Mouse (Mus musculus): ENCODE measurements around the gene Stard3.

Gene Stard3

DNA sequence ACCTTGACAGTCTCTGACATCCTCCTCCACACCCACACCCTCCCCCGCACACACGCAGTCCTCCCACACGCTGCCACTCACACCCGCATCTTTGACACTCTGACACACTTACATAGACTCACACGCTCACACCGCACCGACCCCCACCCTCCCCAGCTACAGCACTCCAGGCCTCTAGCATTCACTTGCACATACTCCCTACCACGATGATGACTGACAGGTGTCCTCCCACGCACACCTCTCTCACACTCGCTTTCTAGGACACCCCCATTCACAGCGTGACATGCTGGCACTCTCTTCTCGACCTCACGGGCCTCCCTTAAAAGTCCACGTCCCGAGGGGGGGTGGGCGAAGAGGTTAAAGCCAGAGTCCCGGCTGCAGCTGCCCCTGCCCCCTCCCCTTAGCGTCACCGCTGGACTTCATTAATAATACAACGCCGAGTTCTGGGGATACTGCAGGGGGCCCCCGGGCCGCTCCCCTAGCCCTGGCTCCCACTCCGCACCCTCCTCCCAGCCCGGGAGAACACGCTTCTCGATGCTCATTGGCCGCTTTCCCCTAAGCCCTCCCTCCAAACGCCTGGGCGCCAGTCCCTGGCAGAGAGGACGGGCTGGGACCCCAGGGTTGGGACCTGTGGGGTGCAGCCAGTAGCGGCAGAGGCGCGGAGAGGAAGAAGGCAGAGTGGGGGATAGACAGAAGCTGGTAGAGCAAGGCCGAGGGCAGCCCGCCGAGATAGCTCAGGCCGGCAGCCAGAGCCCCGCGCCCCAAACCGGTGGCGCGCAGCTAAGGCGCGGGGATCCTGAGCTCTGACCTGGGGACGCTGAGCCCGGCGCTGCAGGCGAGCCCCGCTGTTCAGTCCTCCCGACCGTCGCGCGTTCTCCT lies 9.8 kb upstream of the Stard3 start, which contains the start of gene Ppp1r1b:
Gene Ppp1r1b (plus strand): TSS at position 322 of the 879 bp plus-strand sequence.
- peak; percentile 86 for DNase-seq

DNA sequence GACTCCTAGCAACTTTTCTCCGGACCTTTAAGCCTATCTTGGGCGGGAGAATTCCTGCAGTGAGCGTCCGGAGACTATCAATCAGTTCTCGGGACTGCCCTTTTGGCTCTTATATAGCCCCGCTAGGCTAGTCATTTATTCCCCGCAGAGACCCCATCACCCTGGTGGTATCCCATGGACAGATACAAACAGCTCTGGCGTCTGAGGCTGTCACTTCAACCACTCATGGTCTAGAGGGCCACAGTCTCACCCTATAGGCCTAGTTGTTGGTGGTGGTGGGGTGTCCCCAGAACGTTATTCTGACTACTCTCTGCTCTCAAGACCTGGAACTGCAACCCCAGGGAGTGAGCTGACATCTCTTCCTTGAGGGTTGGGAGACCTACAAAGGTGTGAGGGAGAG lies 8.9 kb upstream of the Stard3 start:
- DNase-seq = peak; percentile 40

DNA sequence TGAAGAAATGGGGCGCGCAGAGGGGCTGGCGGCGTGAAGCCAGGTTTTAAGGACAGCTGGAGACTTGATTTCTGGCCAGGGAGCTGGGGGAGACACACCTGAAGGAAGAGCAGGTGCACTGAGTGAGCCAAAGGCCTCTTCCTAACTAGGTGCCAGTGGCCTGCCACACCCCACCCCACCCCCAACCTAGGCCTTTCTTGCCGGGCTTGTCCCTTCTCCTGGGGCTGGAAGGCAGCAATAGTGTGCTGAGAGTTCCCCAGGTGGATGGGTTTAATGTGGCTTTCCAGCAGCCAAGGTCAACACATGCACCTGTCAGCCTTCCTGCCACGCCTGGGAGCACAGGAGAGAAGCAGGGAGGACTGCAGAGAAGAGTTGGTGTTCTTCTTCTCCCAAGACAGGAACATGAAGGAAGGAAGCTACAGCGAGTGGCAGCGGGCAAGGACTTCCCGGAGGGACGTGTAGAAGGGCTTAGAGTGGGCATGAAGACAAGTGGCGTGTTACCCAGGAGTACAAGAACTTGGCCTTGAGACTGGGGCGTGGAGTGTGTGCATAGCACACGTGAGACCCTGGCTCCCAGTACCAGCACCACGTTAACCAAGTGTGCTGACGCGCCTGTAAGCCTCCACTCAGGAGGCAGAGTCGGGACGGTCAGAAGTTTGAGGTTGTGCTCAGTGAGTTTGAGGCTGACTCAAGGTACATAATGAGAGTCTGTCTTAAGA lies 5.7 kb upstream of the Stard3 start:
- DNase-seq = no peak

DNA sequence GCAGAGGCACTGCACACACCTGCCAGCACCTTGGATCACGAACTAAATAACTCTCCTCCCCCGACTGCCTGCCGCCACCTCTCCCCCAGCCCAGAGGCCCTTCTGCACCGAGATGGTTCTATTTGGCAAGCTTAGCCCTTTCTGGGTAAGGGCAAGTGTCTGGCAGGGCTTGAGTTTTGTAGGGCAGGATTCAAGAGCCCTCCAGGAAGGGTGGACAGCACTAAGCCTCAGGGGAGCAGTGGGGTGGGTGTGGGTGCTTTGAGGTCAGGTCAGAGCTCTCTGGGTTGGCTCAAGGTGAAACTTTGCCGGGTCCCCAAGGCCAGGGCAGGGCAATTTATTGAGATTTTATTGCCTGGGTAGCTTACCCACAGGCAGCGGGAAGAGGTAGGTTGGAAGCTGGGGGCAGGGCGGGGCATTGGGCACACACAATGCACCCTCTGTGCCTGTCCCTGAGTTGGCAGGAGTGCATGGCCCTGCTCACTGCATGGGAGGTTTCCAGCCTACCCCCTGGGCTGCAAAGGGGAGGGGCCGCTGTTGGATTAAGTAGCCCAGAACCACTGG lies 4.4 kb upstream of the Stard3 start:
- DNase-seq = peak; percentile 61

DNA sequence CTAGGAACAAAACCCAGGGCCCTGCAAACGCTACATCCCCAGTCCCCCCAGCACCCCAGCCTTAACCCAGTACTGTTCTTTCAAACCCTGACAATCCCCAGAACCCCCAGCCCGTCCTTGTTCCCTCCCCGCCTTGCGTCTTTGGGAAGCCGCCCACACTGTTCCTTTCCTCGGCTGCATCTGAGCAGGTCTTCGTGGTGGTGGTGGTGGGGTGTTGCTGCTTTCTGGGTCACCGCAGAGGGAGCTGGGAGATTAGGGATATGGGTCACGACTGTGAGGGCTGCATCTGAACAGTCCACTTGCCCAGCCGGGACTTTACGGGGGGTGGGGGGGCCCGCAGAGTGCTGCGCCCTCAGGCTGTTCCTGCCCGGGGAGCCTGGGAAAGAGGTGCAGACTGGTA lies 3.7 kb upstream of the Stard3 start:
- DNase-seq = peak; percentile 39

DNA sequence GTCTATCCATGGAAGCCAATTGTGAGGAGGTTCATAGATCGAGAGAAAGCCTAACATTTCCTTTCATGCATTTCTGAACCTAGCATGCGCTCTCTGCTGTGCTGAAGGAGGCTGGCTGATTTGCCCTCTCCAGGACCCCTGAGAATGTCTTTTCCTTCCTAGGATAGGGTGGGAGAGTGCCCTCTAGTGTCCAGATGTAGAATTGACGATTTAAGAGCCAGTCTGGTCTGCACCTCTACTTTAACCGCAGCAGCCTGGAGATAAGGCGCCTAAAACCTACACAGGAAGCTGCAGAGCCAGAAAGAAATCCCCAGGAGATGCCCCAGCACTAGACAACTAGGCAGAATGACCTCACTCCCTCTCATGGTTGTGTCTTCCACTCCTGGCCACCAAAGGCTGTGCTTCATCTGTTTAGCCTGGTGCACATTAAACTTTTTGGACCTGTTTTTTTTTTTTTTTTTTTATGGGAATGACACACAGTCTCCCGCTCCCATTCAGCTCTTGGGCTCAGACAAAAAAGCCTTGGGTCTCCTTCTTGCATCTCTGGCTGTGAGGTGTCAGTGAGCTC lies 2.4 kb upstream of the Stard3 start:
- peak; percentile 66 for DNase-seq

DNA sequence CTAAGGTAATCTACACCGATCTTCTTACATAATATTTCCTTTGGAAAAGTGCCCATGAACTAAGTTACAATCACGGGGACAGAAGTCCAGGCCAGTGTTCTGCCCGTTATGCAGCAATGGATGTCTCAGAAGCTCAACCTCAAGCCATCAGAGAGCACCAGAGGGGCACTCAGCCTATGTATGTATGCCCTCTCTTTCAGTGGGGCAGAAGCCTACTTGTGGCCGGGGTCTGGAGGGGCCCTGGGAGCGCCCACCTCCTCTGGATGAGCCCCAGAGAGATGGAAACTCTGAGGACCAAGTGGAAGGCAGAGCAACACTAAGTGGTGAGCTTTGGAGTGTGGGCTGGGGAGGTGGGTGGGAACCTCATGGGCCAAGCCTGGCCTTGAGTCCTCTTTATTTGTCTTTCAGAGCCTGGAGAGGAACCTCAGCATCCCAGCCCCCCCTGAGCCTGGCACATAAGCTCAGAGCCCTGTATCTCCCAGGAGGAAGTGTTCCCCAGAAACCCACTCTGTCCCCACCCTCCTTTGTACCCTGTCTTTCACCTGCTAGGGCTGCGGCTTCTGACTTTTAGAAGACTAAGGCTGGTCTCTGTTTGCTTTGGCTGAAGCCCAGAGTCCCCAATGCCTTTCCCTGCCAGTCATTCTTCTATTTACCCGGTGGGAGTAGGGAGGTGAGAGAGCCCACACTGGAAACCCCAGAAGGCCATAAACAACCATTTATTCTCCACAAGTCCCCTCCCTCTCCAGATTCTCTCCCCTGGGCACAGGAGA lies 1.4 kb upstream of the Stard3 start:
- peak; percentile 52 for DNase-seq

DNA sequence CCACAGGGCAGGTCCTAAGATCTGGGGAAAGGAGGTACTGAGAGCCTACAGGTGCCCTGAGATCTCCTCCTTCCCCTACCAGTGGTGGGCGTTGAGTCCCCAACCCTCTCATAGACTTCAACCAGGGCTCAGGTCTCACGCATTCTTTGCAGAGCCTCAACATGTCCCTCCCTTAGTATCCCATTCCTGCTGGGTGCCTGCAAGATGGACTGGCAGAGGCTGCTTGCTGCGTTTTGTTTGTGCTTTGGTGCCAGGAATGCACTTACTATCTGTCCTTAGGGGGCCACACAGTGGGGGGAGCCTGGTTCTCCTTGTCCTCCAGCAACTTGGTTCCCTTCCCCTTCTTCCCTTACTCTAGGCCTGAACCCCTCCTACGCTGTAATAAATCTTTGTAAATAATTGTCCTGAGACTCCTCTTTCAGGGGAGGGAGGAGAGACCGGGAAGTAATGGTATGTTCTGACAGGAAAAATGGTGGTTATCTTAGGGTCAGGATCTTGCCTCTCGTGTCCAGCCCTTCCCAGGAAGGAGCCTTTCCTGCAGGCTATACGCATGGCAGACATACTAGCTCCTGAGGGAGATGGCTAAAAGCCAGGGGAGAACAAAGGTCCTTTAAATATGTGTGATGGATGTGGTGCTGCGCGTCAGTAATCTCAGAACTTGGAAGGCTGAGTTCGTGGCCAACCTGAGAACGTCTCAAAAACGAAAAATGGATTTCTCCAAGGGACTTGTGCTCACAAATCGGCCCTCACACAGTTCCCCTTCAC lies 590 bp upstream of the Stard3 start:
- DNase-seq = peak; percentile 61

DNA sequence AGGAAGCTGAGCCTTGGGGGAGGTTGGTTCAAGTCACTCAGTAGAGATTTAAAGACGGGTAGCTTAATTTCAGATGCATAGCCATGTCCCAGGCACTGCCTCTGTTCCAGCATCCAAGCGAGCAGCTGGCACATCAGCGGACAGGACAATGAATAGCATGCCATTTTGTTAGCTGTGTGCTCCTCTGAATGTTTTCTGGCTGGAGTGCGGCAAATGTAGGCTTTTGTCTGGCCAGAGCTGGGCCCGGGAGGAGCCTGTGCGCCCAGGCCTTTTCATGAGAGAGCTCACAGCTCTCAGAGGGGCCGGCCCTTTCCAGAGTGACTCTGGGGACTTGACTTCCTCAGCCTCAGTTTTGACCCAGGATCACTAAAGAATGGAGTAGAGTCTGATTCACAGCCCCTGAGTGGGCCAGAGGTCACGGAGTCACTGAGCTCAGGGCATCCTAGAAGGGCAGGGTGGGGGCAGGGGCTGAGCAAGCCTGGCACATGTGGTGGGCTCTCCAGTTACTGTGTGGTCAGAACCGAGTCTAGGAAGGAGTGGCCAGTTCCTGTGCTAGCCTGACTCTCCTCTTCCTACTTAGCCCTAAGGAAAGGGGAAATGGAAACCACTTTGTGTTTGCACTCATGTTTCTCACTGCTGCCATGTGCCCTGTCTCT lies 2.8 kb downstream of the Stard3 start:
- no peak for DNase-seq

DNA sequence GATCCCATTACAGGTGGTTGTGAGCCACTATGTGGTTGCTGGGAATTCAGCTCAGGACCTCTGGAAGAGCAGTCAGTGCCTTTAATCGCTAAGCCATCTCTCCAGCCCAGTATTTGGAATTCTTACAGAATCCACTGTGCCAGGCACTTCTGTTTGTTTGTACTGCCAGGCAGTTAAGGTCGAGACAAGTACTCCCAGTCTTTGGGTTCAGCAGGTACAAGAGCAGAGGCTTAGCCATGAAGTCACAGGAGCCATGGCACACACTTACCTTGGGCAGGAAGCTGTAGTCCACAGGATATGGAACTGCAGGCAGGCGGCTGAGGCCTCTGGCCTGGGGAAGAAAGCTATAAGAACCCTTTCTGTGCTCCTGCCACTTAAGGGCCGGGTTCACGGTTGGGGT lies 5.6 kb downstream of the Stard3 start:
- DNase-seq = no peak

DNA sequence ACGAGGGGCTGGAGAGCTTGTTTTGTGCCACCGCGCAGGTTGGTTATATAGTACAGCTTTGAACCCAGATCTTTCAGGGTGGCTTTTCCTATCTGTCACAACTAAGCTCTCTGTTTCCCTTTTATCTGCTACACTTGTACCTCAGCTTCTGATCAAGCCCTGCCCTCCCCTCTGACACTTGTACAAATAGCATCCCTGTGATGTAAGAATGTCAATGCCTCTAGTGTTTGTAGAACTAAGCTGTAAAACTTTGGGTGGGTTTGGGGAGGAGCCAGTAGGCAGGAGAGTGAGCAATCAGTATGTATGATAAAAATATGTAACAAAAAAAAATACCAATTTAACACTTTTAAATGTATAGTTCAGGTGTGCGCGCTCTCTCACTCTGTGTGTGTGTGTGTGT lies 6.2 kb downstream of the Stard3 start:
- DNase-seq = no peak

DNA sequence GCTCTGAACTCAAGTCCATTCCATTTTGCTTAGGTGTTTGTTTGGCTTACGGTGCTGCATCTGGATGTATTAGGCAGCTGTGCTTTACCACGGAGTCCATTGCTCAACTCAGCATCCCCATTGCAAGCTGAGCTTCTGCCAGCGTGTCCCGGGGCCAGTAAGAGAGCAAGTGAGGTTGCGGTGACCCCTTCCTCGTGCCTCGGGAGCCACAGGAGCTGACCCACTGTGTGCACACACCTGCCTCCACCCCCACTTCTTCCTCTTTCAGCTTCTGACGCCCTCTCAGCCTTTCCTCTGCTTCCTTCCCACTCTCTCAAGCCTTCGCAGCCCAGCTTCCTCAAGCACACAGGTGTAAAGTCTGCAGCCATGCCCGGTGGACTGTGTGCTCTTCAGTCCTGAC lies 8.1 kb downstream of the Stard3 start:
- no peak for DNase-seq

DNA sequence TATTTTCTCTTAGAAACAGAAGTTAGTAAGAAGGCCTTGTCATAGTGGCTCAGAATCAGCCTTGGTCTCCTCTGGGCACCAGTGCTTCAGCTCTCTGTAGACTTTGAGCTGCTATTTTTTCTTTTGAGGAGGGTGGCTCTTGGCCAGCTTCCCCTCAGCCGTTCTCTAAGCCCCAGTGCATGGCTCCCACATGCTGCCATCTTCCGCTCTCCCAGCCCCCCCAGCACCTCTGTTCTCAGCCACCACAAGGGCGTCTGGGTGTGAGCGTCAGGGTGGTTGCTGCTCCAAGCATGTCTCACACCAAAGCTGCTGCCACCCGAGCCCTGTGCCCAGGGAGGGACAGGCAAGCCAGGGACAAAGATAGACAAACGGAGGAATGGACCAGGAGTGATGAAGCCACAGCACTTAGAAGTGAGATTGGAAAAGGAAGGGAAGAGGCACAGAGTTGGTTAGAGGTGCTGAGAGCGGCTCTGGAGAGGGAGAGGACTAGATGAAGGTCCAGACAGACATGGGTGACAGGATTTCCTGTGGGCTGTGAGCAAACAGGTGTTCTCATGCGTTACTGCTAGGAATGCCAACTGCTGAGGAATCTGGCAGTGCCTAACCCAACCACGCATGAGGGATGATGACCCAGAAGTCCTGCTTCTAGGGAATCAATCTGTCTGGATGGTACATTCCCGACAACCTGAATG lies 9.1 kb downstream of the Stard3 start:
- no peak for DNase-seq

DNA sequence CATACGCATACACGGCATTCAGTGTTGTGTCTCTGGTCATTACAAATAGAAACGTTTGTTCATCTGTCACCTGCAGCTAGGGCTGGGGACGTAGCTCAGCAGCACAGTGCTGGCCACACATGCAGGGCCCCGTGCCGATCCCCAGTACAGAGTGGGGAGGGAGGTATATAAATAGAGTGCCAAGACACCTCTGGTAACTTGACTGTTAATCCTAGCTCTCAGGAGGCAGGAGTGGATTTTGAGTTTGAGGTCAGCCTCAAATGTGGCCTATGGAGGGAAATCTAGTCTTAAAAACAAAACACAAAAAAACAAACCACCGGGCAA lies 9.7 kb downstream of the Stard3 start:
- DNase-seq = no peak

DNA sequence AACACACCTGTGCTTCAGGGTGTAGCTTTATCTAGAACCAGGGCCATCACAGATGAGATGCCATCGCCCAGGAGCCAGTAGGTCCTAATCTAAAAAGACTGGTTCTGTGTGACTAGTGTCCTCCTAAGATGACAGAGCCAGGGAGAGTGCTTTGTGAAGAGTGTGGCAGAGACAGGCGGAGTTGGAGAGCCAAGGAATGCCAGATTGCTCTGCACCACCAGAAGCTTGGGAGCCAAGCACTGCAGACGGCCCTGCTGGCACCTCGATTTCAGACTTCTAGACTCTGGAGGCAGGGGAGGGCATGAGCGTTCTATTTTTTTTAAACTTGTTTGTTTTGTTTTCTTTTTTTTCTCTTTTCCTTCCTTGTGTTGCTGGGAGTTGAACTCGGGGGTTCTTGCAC lies 11.2 kb downstream of the Stard3 start:
- peak; percentile 77 for DNase-seq

DNA sequence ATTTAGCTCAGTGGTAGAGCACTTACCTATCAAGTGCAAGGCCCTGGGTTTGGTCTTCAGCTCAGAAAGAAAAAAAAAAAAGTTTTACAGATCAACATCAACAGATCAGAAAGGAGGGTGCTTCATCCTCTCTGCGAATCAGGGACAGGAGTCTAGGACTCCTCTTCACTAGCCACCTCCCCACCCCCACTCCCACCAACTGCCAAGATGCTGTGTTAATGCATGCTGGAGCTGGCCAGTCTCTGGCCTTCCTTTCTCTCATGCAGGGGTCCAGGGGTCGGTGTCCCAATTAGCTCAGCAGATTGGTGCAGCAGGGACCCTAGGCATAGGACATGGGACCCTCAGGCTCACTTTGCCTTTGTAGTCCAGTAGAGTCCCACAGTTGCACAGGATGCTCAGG lies 12.4 kb downstream of the Stard3 start:
- peak; percentile 37 for DNase-seq

DNA sequence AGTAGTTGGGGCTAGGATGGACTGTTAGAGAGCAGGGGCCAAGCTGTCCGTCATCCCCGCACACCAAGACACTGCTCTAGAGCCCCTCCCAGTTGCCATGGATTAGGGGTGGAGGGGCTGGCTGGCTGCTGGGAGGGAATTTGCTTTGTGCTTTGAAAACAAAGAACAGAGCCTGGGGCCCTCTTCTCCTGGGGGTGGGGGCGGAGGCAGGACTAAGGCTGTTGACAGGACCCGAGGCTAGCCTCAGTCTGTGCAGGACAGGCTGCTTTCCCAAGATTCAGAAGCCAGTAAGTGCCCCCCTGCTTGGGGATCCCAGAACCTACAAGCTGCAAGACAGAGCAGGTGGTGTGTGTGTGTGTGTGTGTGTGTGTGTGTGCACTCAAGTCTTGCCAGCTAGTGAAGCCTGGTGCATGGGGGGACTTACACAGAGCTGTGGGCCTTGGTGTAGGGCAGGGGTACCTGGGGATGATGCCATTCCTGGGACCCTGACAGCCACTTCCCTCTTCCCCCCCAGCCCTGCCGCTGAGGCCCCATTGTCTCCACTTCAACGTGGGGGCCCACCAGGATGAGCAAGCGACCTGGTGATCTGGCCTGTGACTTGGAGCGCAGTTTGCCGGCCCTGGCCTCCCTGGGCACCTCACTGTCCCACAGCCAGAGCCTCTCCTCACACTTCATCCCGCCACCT lies 13.5 kb downstream of the Stard3 start:
- peak; percentile 37 for DNase-seq

DNA sequence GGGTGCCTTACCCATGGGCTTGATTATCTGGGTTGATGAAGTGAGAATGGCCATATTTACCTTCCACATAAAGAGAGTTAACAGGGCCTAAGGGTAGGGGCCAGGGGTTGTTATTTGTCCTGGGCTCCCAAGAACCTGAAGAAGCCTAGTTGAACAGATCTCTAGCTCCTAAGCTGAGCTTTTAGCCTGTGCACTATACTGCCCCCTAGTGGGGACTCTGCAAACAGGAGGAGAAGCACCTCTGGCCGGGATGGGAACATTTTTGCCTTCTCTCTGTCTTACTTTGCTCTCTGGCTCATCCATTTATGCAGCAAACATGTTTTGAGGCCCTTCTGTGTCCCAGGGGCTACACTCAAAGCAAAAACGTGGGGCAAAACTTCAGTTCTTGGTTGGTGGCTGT lies 14.2 kb downstream of the Stard3 start:
- peak; percentile 62 for DNase-seq

DNA sequence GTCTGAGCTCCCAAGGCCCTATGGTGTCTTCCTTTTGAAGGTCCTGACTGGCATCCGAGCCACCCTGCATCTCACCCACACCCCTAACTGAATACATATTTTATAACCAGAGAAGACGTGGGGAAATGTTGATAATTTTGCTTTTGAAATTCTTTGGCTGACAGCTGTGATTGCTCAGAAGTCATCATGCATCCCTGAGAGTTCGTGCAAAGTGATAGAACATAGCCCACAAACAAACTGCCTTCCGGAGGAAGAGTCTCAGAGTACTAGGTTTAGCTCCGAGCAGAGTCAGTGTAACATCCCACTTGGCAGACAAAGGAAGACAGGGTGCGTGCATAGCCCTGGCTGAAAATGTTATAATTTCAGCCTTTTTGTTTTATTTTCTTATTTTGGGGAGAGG lies 15.1 kb downstream of the Stard3 start:
- no peak for DNase-seq

DNA sequence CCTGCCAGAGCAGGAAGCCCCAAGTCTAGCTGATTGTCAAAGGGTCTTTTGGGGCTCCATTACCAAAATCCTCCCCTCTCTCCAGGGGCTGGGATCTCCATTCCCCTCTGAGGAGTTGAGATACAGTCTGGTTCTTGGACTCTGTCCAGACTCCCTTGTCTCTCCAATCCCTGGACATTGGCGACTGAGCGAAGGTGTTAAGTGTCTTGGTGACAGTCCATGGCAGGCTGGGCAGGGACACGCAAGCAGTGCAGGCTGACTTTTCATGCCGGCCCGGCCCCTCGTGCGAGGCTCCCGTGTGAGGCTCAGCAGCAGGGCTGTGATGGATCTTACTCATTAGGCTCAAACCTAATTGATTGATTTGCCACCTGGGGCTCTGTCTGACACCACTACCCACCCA lies 16.1 kb downstream of the Stard3 start:
- DNase-seq = no peak
